Mouse (Mus musculus) neural tube, embryonic 14.5 days (tissue): Measurements from ENCODE around the gene Mex3a. TPM values are rescaled to one million over a fixed set of nuclear protein-coding genes. Genes with fewer than 3 reads are reported as not detected.

Experiments used
- ATAC-seq: fragments of 200-750 bp; cut with Nextera tagmentation; 2 replicates; pipeline ENCODE4 v1.8.0; 2017; ENCODE audit warnings: low read depth, mild to moderate bottlenecking, moderate TSS enrichment, moderate library complexity
- H3K27ac ChIP-seq: fragments of 300-500 bp; sonication (generic); 2 replicates; pipeline ENCODE4 v1.5.1; 2014; ENCODE audit warnings: low read depth, mild to moderate bottlenecking, control low read depth, low read length, moderate library complexity, mixed read lengths
- H3K27me3 ChIP-seq: fragments of 300-500 bp; sonication (generic); 2 replicates; pipeline ENCODE4 v1.6.1; 2014; ENCODE audit warnings: low read length; ENCODE audit not compliant: control insufficient read depth, insufficient read depth
- H3K36me3 ChIP-seq: fragments of 300-500 bp; sonication (generic); 2 replicates; pipeline ENCODE4 v1.6.1; 2014; ENCODE audit warnings: low read length, mixed read lengths; ENCODE audit not compliant: control insufficient read depth, insufficient read depth
- H3K4me1 ChIP-seq: fragments of 300-500 bp; sonication (generic); 2 replicates; pipeline ENCODE4 v1.6.1; 2014; ENCODE audit warnings: low read length; ENCODE audit not compliant: control insufficient read depth, insufficient read depth
- H3K4me2 ChIP-seq: fragments of 300-500 bp; sonication (generic); 2 replicates; pipeline ENCODE4 v1.6.1; 2014; ENCODE audit warnings: mild to moderate bottlenecking, low read depth, low read length, control low read depth
- H3K4me3 ChIP-seq: fragments of 300-500 bp; sonication (generic); 2 replicates; pipeline ENCODE4 v1.5.1; 2014; ENCODE audit warnings: low read depth, low read length, control low read depth, mixed read lengths
- H3K9ac ChIP-seq: fragments of 300-500 bp; sonication (generic); replicated peaks from 2 replicates; pipeline ENCODE4 v1.6.1; 2014; ENCODE audit warnings: low read depth, mild to moderate bottlenecking, control low read depth, low read length, mixed read lengths
- H3K9me3 ChIP-seq: fragments of 300-500 bp; sonication (generic); 2 replicates; pipeline ENCODE4 v1.6.1; 2016; ENCODE audit warnings: low read length; ENCODE audit not compliant: control insufficient read depth
- WGBS: fragments of 180-500 bp; shearing (Covaris S2); extraction: QIAGEN DNeasy Blood & Tissue Kit; methylation state at CpG from one replicate; pipeline ENCODE4 v1.1.7; 2014; 5-methylcytosine and 5-hydroxymethylcytosine counted together
- polyA plus RNA-seq: library from polyadenylated mRNA; unstranded; fragments of >200 nt; fragmentation: Nextera tagmentation; extraction: Ambion mirVana; gene quantifications from 2 replicates; pipeline ENCODE4 v1.2.1, GENCODE M21; 2014

The Mex3a gene
- 34.0 and 35.3 TPM in 2 replicates for polyA plus RNA-seq

GRCm38 (mm10) chr3:88532299-88532674 lies at the start of gene Mex3a:
TSS of gene Mex3a (plus strand) at chr3:88532395.
- Histone ChIP-seq H3K36me3 (peaks cover 16% of the 10 kb centered on the region), H3K4me1 (peaks cover 60% of the 10 kb centered on the region), H3K9ac (peak within 1 kb of the TSS; percentile 99), H3K27me3 (no peaks in the 10 kb centered on the region), H3K4me3 (peak within 1 kb of the TSS; percentile 96), H3K9me3 (no peaks in the 10 kb centered on the region), H3K27ac (peak within 1 kb of the TSS; percentile 98), H3K4me2 (peak within 1 kb of the TSS; percentile 77)
- WGBS: 0% methylated on average over 9 of the region's 31 CpGs
- ATAC-seq: no peak

GRCm38 (mm10) chr3:88483141-88483540 lies 49.1 kb upstream of the Mex3a start:
- Histone ChIP-seq H3K4me1 (no peaks in the 10 kb centered on the region), H3K9ac (no peak overlapping the region), H3K27ac (no peak overlapping the region), H3K4me3 (no peak overlapping the region), H3K9me3 (no peaks in the 10 kb centered on the region), H3K36me3 (peaks cover 5% of the 10 kb centered on the region; the same call in 1 of the 2 replicates), H3K4me2 (no peak overlapping the region), H3K27me3 (peaks cover 36% of the 10 kb centered on the region)
- WGBS: 77% methylated on average over 8 of the region's 8 CpGs
- no peak for ATAC-seq

DNA sequence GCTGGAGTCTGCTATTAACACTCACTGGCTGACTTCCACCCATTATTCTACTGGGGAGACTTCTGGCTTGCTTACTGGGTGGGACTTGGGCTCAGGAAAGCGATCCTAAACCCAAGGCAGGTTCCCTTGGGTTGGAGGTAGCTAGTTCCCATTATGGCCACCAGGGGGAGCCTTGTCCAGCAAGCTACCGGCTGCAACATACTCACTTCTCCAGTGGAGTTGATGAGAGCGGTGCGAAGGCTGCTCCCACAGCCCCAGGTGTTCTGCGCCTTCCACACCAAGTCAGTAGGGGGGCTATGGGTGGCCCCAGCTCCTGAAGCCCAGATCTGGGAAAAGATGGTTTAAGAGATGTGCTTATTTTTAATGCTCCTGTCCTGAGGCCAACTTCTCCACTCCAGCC lies 48.6 kb upstream of the Mex3a start:
- Histone ChIP-seq H3K4me1 (no peaks in the 10 kb centered on the region), H3K9me3 (no peaks in the 10 kb centered on the region), H3K27me3 (peaks cover 36% of the 10 kb centered on the region), H3K9ac (no peak overlapping the region), H3K4me2 (no peak overlapping the region), H3K36me3 (peaks cover 5% of the 10 kb centered on the region; the same call in 1 of the 2 replicates), H3K27ac (no peak overlapping the region), H3K4me3 (no peak overlapping the region)
- 5% methylated on average over 5 of the region's 5 CpGs for WGBS
- ATAC-seq: peak; percentile 64; the same call in 1 of the 2 replicates

DNA sequence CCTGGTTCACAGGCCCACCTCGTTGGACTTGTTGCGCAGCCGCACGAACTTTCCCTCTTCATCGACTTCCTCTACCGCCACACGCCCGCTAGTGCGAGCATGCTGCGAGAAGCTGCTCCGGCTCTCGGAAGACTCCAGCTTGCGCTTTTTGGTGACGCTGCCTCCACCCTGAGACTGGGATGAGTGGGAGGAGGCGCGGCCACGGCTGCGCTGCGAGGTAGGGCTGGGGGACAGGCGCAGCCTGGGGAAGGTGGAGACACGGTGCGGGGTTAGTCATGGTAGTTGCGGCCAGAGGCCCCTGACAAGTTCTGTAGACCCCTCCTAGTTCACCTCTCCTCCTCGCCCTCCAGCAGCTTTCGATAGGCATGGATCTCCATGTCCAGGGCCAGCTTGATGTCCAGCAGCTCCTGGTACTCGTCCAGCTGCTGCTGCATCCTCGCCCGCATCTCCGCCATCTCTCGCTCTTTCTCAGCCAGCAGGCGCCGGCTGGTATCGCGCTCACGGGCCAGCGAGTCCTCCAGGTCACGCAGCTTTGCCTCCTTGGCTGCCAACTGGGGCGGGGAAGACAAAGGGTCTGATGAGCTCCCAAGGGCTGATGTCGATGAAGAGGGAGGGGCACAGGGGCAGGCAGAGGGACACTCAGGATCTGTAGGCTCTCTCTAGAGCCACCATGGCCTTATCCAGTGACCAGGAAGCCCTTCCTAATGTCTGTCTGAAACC lies 47.4 kb upstream of the Mex3a start:
- Histone ChIP-seq H3K9ac (no peak overlapping the region), H3K4me2 (peak overlapping the region; percentile 12; the same call in 1 of the 2 replicates), H3K4me3 (no peak overlapping the region), H3K4me1 (no peaks in the 10 kb centered on the region), H3K27me3 (peaks cover 36% of the 10 kb centered on the region), H3K9me3 (no peaks in the 10 kb centered on the region), H3K36me3 (peaks cover 5% of the 10 kb centered on the region; the same call in 1 of the 2 replicates), H3K27ac (no peak overlapping the region)
- 13% methylated on average over 39 of the region's 39 CpGs for WGBS
- ATAC-seq: no peak

GRCm38 (mm10) chr3:88486043-88486442 lies 46.2 kb upstream of the Mex3a start:
- Histone ChIP-seq H3K4me2 (no peak overlapping the region), H3K4me1 (no peaks in the 10 kb centered on the region), H3K4me3 (no peak overlapping the region), H3K36me3 (peaks cover 5% of the 10 kb centered on the region; the same call in 1 of the 2 replicates), H3K9ac (no peak overlapping the region), H3K9me3 (no peaks in the 10 kb centered on the region), H3K27me3 (peaks cover 36% of the 10 kb centered on the region), H3K27ac (no peak overlapping the region)
- WGBS: 54% methylated on average over 5 of the region's 5 CpGs
- no peak for ATAC-seq

DNA sequence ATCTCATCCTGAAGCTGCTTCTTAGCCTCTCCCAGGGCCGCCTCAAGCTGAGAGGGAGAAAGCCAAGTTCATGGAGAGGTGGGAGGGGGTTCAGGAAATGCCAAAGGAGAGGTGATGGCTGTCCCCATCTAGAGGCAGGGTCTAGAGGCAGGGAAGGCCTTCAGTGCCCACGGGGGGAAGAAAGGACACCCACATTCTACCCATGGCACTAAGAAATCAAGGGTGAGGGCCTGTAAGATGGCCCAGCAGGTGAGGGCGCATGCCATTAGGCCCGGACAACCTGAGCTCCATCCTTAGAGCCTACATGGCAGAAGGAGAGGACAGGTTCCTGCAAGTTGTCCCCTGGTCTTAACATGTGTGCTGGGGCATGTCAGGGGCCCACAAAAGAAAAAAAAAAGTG lies 45.3 kb upstream of the Mex3a start:
- Histone ChIP-seq H3K4me2 (no peak overlapping the region), H3K4me1 (no peaks in the 10 kb centered on the region), H3K36me3 (peaks cover 5% of the 10 kb centered on the region; the same call in 1 of the 2 replicates), H3K27ac (no peak overlapping the region), H3K4me3 (no peak overlapping the region), H3K27me3 (peaks cover 36% of the 10 kb centered on the region), H3K9ac (no peak overlapping the region), H3K9me3 (no peaks in the 10 kb centered on the region)
- 65% methylated on average over 4 of the region's 4 CpGs for WGBS
- ATAC-seq: no peak

GRCm38 (mm10) chr3:88487396-88487795 lies 44.8 kb upstream of the Mex3a start:
- Histone ChIP-seq H3K27ac (no peak overlapping the region), H3K9ac (no peak overlapping the region), H3K36me3 (peaks cover 5% of the 10 kb centered on the region; the same call in 1 of the 2 replicates), H3K4me2 (no peak overlapping the region), H3K4me1 (peaks cover 2% of the 10 kb centered on the region; the same call in 1 of the 2 replicates), H3K4me3 (no peak overlapping the region), H3K27me3 (peaks cover 36% of the 10 kb centered on the region), H3K9me3 (no peaks in the 10 kb centered on the region)
- ATAC-seq: no peak
- 70% methylated on average over 1 of the region's 1 CpGs for WGBS

DNA sequence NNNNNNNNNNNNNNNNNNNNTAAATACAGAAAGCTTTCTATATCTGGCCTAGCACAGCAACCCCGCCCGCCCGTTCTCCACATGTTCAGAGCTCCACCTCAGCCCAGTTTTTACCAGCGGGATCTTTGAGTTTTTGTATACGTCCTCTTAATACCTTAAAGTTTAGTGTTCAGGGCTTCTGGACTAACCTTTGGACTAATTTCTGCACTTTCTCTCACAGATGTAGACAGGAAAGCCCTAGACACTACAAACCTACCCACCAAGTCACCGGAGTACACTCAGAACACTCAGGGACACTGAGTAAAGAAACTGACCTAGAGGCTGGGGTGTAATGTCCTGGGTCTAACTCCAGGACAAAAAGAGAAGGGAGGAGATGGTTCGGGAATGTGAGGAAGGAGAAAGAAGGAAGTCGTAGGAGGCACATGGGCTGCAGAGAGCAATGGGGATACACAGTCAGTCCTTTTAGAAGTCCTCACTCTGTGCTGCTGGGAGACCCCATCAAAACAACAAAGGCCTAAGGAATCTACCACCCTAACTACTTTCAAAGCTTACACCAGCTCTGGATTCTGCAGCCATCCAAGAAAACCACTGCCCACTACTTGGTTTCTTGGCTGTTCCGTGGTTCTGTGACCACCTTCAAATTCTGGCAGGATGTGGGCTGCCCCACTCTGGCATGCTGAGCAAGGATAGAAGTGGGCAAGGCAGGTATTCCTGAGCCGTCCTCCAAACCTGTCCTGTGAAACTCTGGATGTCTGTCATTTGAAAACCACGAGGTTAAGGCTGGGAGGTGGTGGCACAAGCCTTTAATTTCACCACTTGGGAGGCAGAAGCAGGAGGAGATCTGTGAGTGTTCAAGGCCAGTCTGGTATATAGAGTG lies 38.3 kb upstream of the Mex3a start:
- 78% methylated on average over 11 of the region's 11 CpGs for WGBS
- H3K27ac ChIP-seq: no peak overlapping the region

More for the DNA sequence above, 38.3 kb upstream of the Mex3a start:
- no peak overlapping the region for H3K4me3 ChIP-seq
- no peak overlapping the region for H3K9ac ChIP-seq
- H3K4me1 ChIP-seq: peaks cover 12% of the 10 kb centered on the region; the same call in 1 of the 2 replicates
- H3K36me3 ChIP-seq: no peaks in the 10 kb centered on the region
- ATAC-seq: no peak
- no peaks in the 10 kb centered on the region; the same call in 1 of the 2 replicates for H3K27me3 ChIP-seq
- H3K9me3 ChIP-seq: no peaks in the 10 kb centered on the region
- H3K4me2 ChIP-seq: no peak overlapping the region
